Mouse (Mus musculus) telencephalon, adult 2 months (tissue): ENCODE results near the gene Rsg1.

Experiments used
- DNase-seq: peaks from one replicate; pipeline ENCODE4 v3.0.0-alpha.2; 2011; ENCODE audit warnings: low read depth, low spot score

The Rsg1 gene

GRCm38 (mm10) chr4:141213770-141214336, at the start of gene Rsg1:
TSS of gene Rsg1 (plus strand) at chr4:141213956.
- peak; percentile 88 for DNase-seq

- no peak for DNase-seq
Measured at GRCm38 (mm10) chr4:141165744-141166292, 47.9 kb upstream of the Rsg1 start.

GRCm38 (mm10) chr4:141167156-141167555, 46.6 kb upstream of the Rsg1 start:
- no peak for DNase-seq

- no peak for DNase-seq
Measured at GRCm38 (mm10) chr4:141172121-141172520, 41.6 kb upstream of the Rsg1 start.

- no peak for DNase-seq
Measured at GRCm38 (mm10) chr4:141175783-141176182, 38.0 kb upstream of the Rsg1 start.

GRCm38 (mm10) chr4:141176328-141176838, 37.4 kb upstream of the Rsg1 start:
- DNase-seq: no peak

DNA sequence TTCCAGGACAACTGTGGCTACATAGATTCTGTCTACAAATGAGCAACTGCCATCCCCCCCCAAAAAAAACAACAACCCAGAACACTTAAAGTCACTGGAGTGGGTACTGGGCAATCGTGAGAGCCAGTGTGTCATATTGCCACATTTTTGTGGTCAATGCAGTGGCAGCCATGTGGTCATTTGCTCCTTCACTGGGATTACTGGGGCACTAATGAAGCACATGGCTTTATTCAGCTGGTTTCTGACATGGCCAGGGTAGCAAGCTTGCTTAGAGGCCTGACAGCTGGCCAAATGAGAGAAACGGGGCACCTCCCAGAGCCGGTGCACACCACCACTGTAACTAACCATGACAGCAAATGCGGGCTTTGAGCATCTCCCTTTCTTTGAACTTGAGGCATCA, 35.3 kb upstream of the Rsg1 start:
- DNase-seq: no peak

DNA sequence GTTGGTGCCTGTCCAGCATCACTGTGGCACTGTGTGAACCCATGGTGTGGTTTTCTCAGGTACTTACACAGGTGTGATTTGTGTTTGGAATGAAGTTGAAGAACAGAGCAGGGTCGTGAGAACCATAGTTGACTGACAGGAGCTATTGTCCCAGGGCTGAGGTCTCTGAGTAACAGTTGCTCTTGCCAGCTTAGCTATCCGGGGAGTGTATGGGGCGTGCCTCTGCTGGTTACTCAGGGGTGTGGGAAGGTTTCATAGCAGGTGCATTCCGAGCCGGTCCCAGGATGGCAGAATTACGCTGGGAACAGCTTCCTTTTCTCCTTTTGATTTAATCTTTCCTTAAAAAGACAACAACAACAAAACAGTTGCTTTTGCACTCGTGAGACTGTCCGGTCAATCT, 32.9 kb upstream of the Rsg1 start:
- DNase-seq: no peak

DNA sequence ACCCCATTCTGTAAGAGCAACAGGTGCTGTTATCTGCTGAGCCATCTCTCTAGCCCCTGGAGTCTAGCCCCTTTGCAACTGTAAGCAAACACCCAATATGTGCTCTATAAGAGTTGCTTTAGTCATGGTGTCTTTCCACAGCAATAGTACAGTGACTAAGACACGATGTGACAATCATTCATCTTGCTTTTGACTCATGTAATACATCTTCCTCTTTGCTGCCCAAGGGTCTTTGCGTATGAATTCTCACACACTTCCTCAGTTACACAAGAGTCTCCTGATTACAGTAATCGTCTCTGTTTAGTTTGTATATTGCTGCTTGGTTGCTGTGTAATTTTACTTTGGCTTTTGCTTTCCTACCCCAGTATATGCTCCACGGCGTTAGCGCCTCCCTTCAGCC, 31.8 kb upstream of the Rsg1 start:
- no peak for DNase-seq

DNA sequence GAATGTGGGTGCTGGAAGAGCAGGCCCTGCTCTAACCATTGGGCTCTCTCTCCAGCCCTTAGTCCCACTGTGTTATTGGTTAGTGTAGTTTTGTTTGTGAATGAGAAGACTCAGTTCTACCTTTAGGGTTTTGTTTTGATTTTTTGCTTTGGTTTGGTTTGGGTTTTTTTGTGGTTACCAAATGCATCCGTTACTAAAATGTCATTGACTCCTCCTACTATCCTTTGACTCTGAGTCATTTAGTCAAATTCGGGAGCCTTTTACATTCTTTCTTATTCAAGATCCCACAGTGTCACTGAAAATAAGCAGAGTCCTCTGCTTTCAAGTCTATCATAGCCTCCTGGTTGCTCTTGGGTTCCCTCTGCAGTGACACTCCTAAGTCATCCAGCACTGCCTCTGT, 29.8 kb upstream of the Rsg1 start:
- DNase-seq: no peak

GRCm38 (mm10) chr4:141184426-141184825, 29.3 kb upstream of the Rsg1 start:
- no peak for DNase-seq

GRCm38 (mm10) chr4:141186923-141187836, 26.6 kb upstream of the Rsg1 start:
- no peak for DNase-seq

DNA sequence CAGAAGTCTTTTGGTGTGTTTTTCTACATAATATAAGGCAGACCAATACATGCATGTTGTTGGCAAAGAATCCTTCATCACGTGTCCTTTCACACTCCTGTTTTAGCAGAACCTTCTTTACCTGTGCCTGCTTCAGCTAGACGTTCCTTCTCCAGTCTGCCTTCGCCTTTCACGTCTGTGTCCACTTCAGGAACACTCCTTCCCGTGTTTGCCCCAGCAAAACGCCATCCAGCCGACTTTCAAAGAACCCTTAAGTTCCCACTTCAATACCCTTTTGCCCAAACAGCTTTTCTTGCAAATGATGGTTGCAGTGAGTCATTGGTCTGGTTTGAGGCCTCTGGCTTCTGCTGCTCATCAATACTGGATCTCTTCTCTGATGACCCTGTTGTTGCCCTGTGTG, 22.5 kb upstream of the Rsg1 start:
- no peak for DNase-seq

- no peak for DNase-seq
Measured at GRCm38 (mm10) chr4:141194553-141194952, 19.2 kb upstream of the Rsg1 start.

- DNase-seq: no peak
Measured at GRCm38 (mm10) chr4:141196981-141197685, 16.6 kb upstream of the Rsg1 start.

GRCm38 (mm10) chr4:141197686-141198035, 16.1 kb upstream of the Rsg1 start:
- no peak for DNase-seq

DNA sequence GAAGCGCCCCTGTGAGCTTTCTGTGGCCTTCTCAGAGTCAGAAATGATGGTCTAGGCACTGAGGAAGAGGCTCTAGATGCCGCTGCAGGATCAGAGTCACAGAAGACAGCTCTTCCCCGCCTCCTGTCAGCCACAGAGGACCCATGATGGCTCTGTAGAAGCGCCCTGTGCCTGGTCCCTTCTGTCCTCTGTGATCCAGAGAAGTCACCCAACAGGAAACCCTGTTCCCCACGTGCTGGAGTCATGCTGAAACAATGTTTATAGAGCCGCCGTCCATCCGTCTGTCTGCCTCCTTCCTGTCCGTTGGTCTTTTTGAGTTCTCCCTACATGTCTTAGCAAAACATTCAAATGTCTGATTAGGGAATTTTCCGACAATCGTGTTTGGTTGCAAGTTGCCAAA, 12.8 kb upstream of the Rsg1 start:
- DNase-seq: no peak

- no peak for DNase-seq
Measured at GRCm38 (mm10) chr4:141202192-141202591, 11.6 kb upstream of the Rsg1 start.

GRCm38 (mm10) chr4:141204580-141205061, 9.1 kb upstream of the Rsg1 start:
- no peak for DNase-seq

GRCm38 (mm10) chr4:141207081-141207480, 6.7 kb upstream of the Rsg1 start:
- no peak for DNase-seq

DNA sequence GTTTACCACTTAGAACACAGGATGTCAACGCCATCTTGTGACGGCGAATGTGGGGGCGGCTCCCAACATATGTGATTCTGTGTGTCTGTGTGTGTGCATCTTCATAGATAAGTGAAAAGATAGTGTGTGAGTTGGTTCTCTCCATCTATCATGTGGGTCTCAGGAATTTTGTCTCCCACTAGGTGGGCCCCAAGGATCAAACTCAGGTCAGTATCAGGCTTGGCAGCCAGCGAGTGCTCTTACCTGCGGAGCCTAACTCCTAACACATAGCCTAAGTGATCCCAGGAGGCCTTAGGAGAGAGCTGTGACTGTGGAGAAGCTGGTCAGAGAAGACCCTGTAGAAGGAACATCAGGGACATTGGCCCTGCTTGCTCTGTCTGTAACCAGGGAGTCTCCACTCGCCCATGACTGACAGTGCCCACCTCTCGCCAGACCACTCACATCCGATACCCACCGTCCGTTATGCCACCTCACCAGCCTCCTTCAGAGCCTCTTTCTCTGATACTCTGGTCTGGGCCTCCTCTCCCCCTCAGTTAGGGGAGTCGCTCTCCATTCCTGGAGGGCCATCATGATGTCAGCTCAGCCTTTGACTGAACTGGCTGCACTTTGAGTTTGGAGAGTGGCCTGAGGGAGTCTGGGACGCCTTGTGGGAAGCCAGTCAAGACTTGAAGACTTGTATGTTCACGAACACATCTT, 3.1 kb upstream of the Rsg1 start:
- DNase-seq: no peak
